Mouse (Mus musculus) CH12.LX (cell line): ENCODE results near the gene Pik3cg.

ENCODE experiments used
- ETS1 ChIP-seq: conservative IDR thresholded peaks from 2 replicates; pipeline ENCODE4 v1.6.1; 2012; ENCODE audit warnings: low read depth, mild to moderate bottlenecking, inconsistent platforms, low read length, improper control_type of control experiment, moderate library complexity
- USF1 ChIP-seq: IDR thresholded peaks from 2 replicates; pipeline ENCODE4 v1.6.1; 2014; ENCODE audit warnings: low read depth, mild to moderate bottlenecking, inconsistent platforms, low read length, improper control_type of control experiment

- TF ChIP-seq ETS1, result no peak
- TF ChIP-seq USF1, result no peak
Observed at GRCm38 (mm10) chr12:32138362-32138761, 70.1 kb downstream of the Pik3cg start.
